ENCODE assay signal across 22 mouse cellular contexts in genomic region chr2:19201682-19202081, GRCm38 (mm10). TPM values are rescaled to one million over a fixed set of nuclear protein-coding genes. Genes with fewer than 3 reads are reported as not detected.
DNase-seq lines count a peak whose midpoint lies in the region; ATAC-seq lines count a peak whose summit lies in the region.
"Had no signal": no experiment of that assay in that cellular context is flagged by ENCODE, and none has a peak within 500 bp of the region (broad histone marks: within the 10 kb centered on the region; RNA-seq: fewer than 3 reads in every experiment).

No protein-coding gene starts in this region.

- peak; percentile 3 for DNase-seq in adrenal gland, postnatal 14 days
- DNase-seq in adrenal gland, adult 8-10 months, result no peak
- no peak for DNase-seq in lung, postnatal 25 days (ENCODE audit: low spot score)
- no peak for DNase-seq in frontal cortex, postnatal 14 days (ENCODE audit: low spot score in 2 of 2)
- DNase-seq in hindbrain, embryonic 14.5 days (ENCODE audit: low spot score), result no peak
- DNase-seq: cerebellum, postnatal 10 days; forebrain, postnatal 0 days; heart, adult 11 months; heart, postnatal 36 days; thymus, adult 18-20 months had no signal

- H3K9me3 ChIP-seq in lung, embryonic 15.5 days, result no peaks in the 10 kb centered on the region
- H3K9me3 ChIP-seq in hindbrain, embryonic 14.5 days (ENCODE audit: control insufficient read depth, low read length), result no peaks in the 10 kb centered on the region
- H3K9me3 ChIP-seq: embryonic facial prominence, embryonic 13.5 days; limb, embryonic 12.5 days; liver, embryonic 12.5 days; midbrain, embryonic 13.5 days; neural tube, embryonic 15.5 days; stomach, embryonic 15.5 days had no signal

- WGBS in lung, embryonic 15.5 days, result 21% methylated on average over 2 of the region's 2 CpGs
- WGBS in hindbrain, embryonic 14.5 days, result 87% methylated on average over 2 of the region's 2 CpGs

- ATAC-seq in lung, embryonic 15.5 days (ENCODE audit: borderline replicate concordance, extremely low read depth, low FRiP score, low TSS enrichment), result peak; percentile 49; the same call in 1 of the 2 replicates
- peak; percentile 84 for ATAC-seq in common myeloid progenitor, adult 5-6 weeks (replicated peaks; ENCODE audit: low read depth, poor library complexity, severe bottlenecking)
- ATAC-seq in megakaryocyte progenitor cell, adult 5-6 weeks (replicated peaks; ENCODE audit: poor library complexity), result peak; percentile 80
- no peak for ATAC-seq in hindbrain, embryonic 14.5 days (ENCODE audit: low FRiP score)
- ATAC-seq: forebrain, postnatal 0 days; liver, embryonic 12.5 days; midbrain, embryonic 13.5 days had no signal

- H3K4me1 ChIP-seq in lung, embryonic 15.5 days, result peaks cover 21% of the 10 kb centered on the region
- H3K4me1 ChIP-seq in hindbrain, embryonic 14.5 days (replicated peaks; ENCODE audit: control insufficient read depth, insufficient read depth, low read length), result 0 out of 2 replicates have a peak, but pooled peaks cover 6% of the 10 kb centered on the region

- H3K4me3 ChIP-seq in lung, embryonic 15.5 days, result no peak overlapping the region
- H3K4me3 ChIP-seq in hindbrain, embryonic 14.5 days (replicated peaks; ENCODE audit: low read length), result no peak overlapping the region
- H3K4me3 ChIP-seq: embryonic facial prominence, embryonic 13.5 days; limb, embryonic 12.5 days; liver, embryonic 12.5 days; midbrain, embryonic 13.5 days; neural tube, embryonic 15.5 days; stomach, embryonic 15.5 days had no signal

- no peak overlapping the region for H3K27ac ChIP-seq in lung, embryonic 15.5 days
- H3K27ac ChIP-seq in hindbrain, embryonic 14.5 days, result no peak overlapping the region
- H3K27ac ChIP-seq: embryonic facial prominence, embryonic 13.5 days; limb, embryonic 12.5 days; liver, embryonic 12.5 days; midbrain, embryonic 13.5 days; neural tube, embryonic 15.5 days; stomach, embryonic 15.5 days had no signal

- H3K9ac ChIP-seq in lung, embryonic 15.5 days, result no peak overlapping the region
- H3K9ac ChIP-seq in hindbrain, embryonic 14.5 days, result no peak overlapping the region
- H3K9ac ChIP-seq: embryonic facial prominence, embryonic 13.5 days; forebrain, postnatal 0 days; limb, embryonic 12.5 days; liver, embryonic 12.5 days; midbrain, embryonic 13.5 days; neural tube, embryonic 15.5 days; stomach, embryonic 15.5 days had no signal

- no peaks in the 10 kb centered on the region for H3K36me3 ChIP-seq in lung, embryonic 15.5 days
- no peaks in the 10 kb centered on the region for H3K36me3 ChIP-seq in hindbrain, embryonic 14.5 days (replicated peaks; ENCODE audit: control insufficient read depth, insufficient read depth)
- H3K36me3 ChIP-seq: embryonic facial prominence, embryonic 13.5 days; limb, embryonic 12.5 days; liver, embryonic 12.5 days; midbrain, embryonic 13.5 days; neural tube, embryonic 15.5 days; stomach, embryonic 15.5 days had no signal

- H3K4me2 ChIP-seq in lung, embryonic 15.5 days, result no peak overlapping the region
- no peak overlapping the region for H3K4me2 ChIP-seq in hindbrain, embryonic 14.5 days (replicated peaks)
- H3K4me2 ChIP-seq: embryonic facial prominence, embryonic 13.5 days; limb, embryonic 12.5 days; liver, embryonic 12.5 days; midbrain, embryonic 13.5 days; neural tube, embryonic 15.5 days; stomach, embryonic 15.5 days had no signal

- no peaks in the 10 kb centered on the region for H3K27me3 ChIP-seq in lung, embryonic 15.5 days
- no peaks in the 10 kb centered on the region for H3K27me3 ChIP-seq in hindbrain, embryonic 14.5 days (ENCODE audit: control insufficient read depth, insufficient read depth, low read length)
- H3K27me3 ChIP-seq: embryonic facial prominence, embryonic 13.5 days; limb, embryonic 12.5 days; liver, embryonic 12.5 days; midbrain, embryonic 13.5 days; neural tube, embryonic 15.5 days; stomach, embryonic 15.5 days had no signal

RNA-seq across cellular contexts. Expression of gene Armc3, which starts 2.6 kb away (rescaled TPM):
- not detected in 2 replicates for total RNA-seq in adrenal gland, postnatal 14 days (2021)
- under 1 TPM in 1 of 4 experiments, not detected in 3; 0.10 TPM for total RNA-seq in adrenal gland, adult 8-10 months (2022)
- polyA plus RNA-seq in lung, embryonic 15.5 days (2015; fragmentation: Nextera tagmentation; extraction: Ambion mirVana), result 0.74 TPM in 2 replicates
- 0.37 and 2.1 TPM in 2 replicates for total RNA-seq in common myeloid progenitor, adult 5-6 weeks (2017)
- 0.27 and 0.30 TPM in 2 replicates for total RNA-seq in megakaryocyte progenitor cell, adult 5-6 weeks (2015)
- 0.29 and 0.37 TPM in 2 replicates for total RNA-seq in megakaryocyte progenitor cell, adult 5-6 weeks (2017)
- 2.1 TPM in 2 replicates for polyA plus RNA-seq in hindbrain, embryonic 14.5 days (2014; fragmentation: Nextera tagmentation; extraction: Ambion mirVana)
- total RNA-seq: adrenal gland, adult 18-20 months; gastrocnemius, adult 18-20 months; heart, postnatal 36 days had no signal
- polyA plus RNA-seq: heart, embryonic 14.5 days; limb, embryonic 12.5 days; liver, embryonic 12.5 days had no signal
